Mouse (Mus musculus): ENCODE results near the gene Adgrl2.

The Adgrl2 gene

GRCm38 (mm10) chr3:148918425-148918824 is 71.9 kb downstream of the Adgrl2 start:
- no peak for DNase-seq

GRCm38 (mm10) chr3:148917837-148918236 is 72.5 kb downstream of the Adgrl2 start:
- no peak for DNase-seq

GRCm38 (mm10) chr3:148916226-148916625 is 74.1 kb downstream of the Adgrl2 start:
- no peak for DNase-seq

GRCm38 (mm10) chr3:148912944-148913684 is 77.2 kb downstream of the Adgrl2 start:
- no peak for DNase-seq

- DNase-seq, result no peak
Measured at GRCm38 (mm10) chr3:148912536-148912935, 77.8 kb downstream of the Adgrl2 start.

GRCm38 (mm10) chr3:148907873-148908272 is 82.5 kb downstream of the Adgrl2 start:
- no peak for DNase-seq

GRCm38 (mm10) chr3:148907024-148907778 is 83.2 kb downstream of the Adgrl2 start:
- no peak for DNase-seq

GRCm38 (mm10) chr3:148905906-148906779 is 84.2 kb downstream of the Adgrl2 start:
- DNase-seq, result no peak

- DNase-seq, result no peak
Measured at GRCm38 (mm10) chr3:148905435-148905834, 84.9 kb downstream of the Adgrl2 start.

GRCm38 (mm10) chr3:148899857-148900256 is 90.5 kb downstream of the Adgrl2 start:
- DNase-seq, result no peak

GRCm38 (mm10) chr3:148899416-148899815 is 90.9 kb downstream of the Adgrl2 start:
- no peak for DNase-seq

GRCm38 (mm10) chr3:148898535-148899250 is 91.7 kb downstream of the Adgrl2 start:
- DNase-seq, result no peak

- no peak for DNase-seq
Measured at GRCm38 (mm10) chr3:148896281-148896680, 94.1 kb downstream of the Adgrl2 start.

- DNase-seq, result no peak
Measured at GRCm38 (mm10) chr3:148895396-148896109, 94.8 kb downstream of the Adgrl2 start.

GRCm38 (mm10) chr3:148894867-148895266 is 95.5 kb downstream of the Adgrl2 start:
- DNase-seq, result no peak

- DNase-seq, result no peak
Measured at GRCm38 (mm10) chr3:148887902-148888301, 102.5 kb downstream of the Adgrl2 start.

- DNase-seq, result no peak
Measured at GRCm38 (mm10) chr3:148886956-148887355, 103.4 kb downstream of the Adgrl2 start.

GRCm38 (mm10) chr3:148885980-148886668 is 104.2 kb downstream of the Adgrl2 start:
- no peak for DNase-seq

- DNase-seq, result no peak
Measured at GRCm38 (mm10) chr3:148885184-148885583, 105.2 kb downstream of the Adgrl2 start.

GRCm38 (mm10) chr3:148881431-148881830 is 108.9 kb downstream of the Adgrl2 start:
- no peak for DNase-seq

GRCm38 (mm10) chr3:148872563-148872962 is 117.8 kb downstream of the Adgrl2 start:
- DNase-seq, result no peak

All from right cerebral cortex, postnatal 14 days (tissue).